Mouse (Mus musculus) c-Kit-negative CD71-positive TER-119-positive erythroid progenitor cells, embryonic 14.5 days (primary cell): ENCODE data around the gene Kctd13.
"Not testable (repeated sequence)": the region's sequence is repeated elsewhere in the genome, so short reads cannot be mapped to it uniquely, and the experiment has no call there.

Experiments
- DNase-seq: peaks from one replicate; pipeline ENCODE4 v3.0.0-alpha.2; 2013; ENCODE audit warnings: low read depth, low spot score

Gene Kctd13

DNA sequence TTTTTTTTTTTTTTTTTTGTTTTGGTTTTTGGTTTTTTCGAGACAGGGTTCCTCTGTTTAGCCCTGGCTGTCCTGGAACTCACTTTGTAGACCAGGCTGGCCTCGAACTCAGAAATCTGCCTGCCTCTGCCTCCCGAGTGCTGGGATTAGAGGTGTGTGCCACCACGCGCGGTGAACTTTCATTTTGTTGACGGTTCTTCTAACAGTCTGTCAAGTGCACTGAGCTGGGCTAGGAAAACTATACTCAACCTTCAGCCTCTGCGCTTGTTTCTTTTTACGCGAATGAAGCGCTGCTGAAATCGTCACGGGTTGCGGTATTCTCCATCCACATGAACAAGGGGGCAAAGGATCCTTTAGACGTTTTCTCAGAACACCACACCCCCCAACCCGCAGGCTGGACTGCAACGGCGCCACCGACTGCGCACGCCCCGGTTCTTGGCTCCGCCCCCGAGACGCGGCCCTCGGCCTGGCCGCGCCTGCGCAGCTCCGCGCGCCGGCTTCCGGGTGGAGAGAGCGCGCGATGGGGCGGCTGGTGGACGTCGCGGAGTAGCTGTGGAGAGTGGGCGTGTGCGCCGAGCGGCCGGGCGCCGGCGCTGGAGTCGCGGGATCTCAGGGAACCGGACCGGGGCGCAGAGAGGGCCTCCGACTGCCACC lies at the start of gene Kctd13:
TSS of gene Kctd13 (plus strand) at position 496 of the 654 bp plus-strand sequence.
- peak; percentile 85 for DNase-seq

DNA sequence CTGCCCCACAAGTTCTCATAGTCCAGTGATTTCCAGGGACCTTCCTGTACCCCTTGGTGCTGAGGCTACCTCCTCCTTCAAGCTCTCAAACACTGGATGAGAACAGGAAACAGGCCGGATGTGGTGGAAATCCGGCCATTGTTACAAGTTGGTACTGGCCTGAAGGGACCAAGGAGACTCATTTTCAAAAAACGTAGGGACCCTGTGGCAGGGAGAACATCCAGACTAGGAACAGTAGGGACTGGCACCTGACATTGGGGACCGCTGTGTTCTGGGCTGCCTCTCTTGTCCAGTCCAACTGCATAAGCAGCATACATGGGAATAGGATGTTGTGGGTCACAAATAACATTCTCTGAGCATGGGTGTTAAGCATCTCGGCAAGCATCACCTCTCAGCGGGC lies 47.6 kb upstream of the Kctd13 start:
- no peak for DNase-seq

DNA sequence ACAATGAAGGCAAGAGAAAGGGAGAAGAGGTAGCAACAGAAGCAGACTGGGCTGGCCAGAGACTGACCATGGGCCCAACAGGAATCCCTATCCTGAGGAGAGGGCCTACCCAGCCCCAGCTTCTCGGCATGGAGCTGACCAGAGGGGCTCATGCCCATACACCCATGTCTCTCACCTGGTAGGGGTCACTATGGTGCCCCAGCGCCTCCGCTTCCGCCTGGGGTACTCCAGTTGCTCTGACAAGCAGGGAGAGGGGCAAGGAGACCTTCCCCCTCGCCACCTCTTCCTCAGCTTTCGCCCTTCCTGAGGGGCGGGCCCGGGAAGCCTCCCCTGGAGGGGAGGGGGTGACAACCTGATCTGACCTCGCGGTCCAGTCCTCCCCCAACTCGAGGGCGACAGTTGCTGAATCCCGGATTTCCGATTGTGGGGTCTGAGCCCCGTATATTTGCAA lies 44.9 kb upstream of the Kctd13 start:
- DNase-seq = no peak

GRCm38 (mm10) chr7:126884286-126885164 lies 44.2 kb upstream of the Kctd13 start, which contains the start of gene Taok2:
TSS of gene Taok2 (minus strand) at chr7:126884703.
- peak; percentile 93 for DNase-seq

DNA sequence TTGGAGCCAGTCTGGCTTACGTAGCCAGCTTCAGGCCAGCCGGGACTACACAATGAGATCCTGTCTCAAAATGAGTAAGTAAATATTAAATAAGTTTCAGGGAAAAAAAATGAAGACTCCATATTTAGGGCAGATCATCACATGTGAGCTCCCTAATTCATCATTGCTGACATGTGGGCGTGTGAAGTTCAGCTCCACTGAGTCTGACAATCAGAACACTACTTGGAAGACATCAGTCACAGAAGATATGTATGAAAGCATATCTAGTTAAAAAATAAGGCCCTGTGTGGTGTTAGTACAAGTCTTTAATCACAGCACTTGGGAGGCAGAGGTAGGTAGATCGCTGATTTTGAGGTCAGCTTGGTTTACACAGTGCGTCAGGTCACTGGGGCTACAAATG lies 41.4 kb upstream of the Kctd13 start:
- no peak for DNase-seq

DNA sequence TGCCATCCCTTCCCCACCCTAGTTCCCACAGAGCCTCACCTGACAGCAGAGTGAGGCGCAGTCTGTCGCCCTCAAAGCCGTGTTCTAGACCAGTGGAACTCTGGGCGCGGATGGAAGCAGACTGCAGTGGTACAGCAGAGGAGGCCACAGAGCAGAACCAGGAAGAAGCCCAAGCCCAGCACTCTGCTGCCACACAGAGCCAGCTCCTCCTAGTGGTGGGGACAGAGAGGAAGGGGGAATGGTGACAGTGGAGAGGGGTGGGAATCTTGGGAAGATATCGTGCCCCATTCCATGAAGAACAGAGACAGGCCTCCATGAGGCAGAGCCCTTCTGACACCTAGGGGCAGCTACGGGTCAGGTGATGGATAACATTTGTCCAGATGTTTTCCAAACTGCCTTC lies 39.8 kb upstream of the Kctd13 start:
- no peak for DNase-seq

- no peak for DNase-seq
Observed at GRCm38 (mm10) chr7:126896912-126897311, 31.8 kb upstream of the Kctd13 start.

- peak; percentile 30 for DNase-seq
Observed at GRCm38 (mm10) chr7:126897390-126898101, 31.1 kb upstream of the Kctd13 start.

DNA sequence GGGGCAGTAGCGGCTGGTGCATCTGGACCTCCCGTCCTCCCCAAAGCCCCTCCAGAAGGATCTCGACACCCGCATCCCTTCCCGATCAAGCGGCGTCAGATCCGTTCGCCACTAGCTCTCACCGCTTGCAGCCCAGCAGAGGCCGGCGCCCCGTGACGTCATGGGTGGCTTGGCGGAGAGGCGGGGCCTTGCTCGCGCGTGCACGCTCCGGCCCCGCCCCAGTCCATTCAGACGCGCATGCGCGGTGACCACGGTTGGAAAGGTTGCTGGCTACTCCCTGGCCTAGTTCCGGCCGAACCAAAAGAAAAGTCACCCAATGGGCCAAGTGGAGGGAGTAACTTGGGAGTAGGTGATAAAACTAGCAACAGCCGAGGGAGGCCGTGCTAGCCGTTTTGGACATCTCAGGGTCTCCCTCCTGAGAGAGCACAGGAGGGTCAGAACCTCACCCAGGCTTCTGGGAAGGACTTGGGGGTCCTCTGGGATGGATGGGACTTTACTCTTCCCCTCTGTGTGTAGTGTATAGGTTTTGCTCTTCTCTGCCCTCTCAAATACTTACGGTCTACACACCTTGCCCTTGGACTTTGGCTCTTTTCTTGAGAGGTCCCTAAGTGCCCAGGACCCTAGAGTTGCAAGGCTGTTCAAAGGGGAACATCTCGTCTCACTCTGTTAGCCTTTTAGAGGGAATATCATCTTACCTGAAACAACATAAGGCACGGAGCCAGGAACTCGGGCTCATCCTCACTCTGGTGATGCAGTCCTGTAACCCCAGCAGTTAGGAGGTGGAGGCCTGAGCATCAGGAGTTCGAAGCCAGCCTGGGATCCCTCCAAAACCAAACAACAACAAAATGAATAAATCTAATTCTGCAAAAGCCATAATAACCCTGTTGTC lies 30.3 kb upstream of the Kctd13 start:
- peak; percentile 85 for DNase-seq

DNA sequence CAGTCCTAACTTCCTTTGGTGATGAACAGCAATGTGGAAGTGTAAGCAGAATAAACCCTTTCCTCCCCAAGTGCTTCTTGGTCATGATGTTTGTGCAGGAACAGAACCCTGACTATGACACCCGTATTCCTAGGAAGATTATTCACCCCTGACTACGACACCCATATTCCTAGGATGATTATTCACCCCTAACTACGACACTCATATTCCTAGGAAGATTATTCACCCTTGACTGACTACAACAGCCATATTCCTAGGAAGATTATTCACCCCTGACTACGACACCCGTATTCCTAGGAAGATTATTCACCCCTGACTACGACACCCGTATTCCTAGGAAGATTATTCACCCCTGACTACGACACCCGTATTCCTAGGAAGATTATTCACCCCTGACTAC lies 28.9 kb upstream of the Kctd13 start:
- DNase-seq = not testable (repeated sequence)

- DNase-seq = no peak
Observed at GRCm38 (mm10) chr7:126905590-126905989, 23.1 kb upstream of the Kctd13 start.

GRCm38 (mm10) chr7:126914844-126915243 lies 13.8 kb upstream of the Kctd13 start:
- DNase-seq = no peak

- DNase-seq = not testable (repeated sequence)
Observed at GRCm38 (mm10) chr7:126918356-126918755, 10.3 kb upstream of the Kctd13 start.

DNA sequence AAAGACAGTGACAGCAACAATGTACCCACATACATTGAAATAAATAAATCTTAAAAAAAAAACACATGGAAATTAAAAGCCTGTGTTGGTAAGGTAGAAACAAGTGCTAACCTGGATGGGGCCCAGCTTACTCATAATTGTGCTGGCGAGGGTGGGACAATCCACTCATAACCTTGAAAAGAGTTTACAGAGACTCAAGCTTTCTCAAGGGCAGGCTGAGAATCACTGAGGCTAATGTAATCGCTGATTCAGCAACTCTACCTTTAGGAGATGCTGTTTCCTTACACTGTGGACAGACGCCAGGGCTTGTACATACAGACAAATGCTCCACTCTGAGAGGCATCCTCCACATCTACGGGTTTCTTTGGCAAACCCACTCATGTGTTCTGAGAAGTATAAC lies 8.7 kb upstream of the Kctd13 start:
- DNase-seq = no peak

- no peak for DNase-seq
Observed at GRCm38 (mm10) chr7:126921563-126921962, 7.1 kb upstream of the Kctd13 start.

GRCm38 (mm10) chr7:126922624-126923060 lies 6.0 kb upstream of the Kctd13 start, which contains the start of gene Tmem219:
TSS of gene Tmem219 (minus strand) at chr7:126922917.
- DNase-seq = no peak

- DNase-seq = no peak
Observed at GRCm38 (mm10) chr7:126923999-126924398, 4.7 kb upstream of the Kctd13 start.

DNA sequence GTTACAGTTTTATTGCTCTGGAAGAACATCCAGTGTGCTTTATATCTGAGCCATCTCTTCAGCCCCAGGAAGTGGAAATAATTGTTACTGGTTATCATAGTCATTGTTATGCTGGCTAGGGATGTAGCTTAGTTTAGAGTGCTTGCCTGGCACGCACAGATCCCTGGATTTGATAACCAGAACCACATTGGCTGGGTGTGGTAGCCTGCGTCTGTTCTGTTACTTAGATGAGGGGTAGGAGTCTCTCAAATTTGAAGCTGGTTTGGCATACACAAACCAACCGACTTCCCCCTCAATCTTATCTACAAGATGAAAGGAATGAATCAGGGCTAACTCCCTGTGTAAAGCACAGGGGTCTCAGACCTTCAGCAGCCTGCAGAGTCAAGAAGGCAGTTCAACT lies 2.4 kb upstream of the Kctd13 start:
- DNase-seq = no peak

- no peak for DNase-seq
Observed at GRCm38 (mm10) chr7:126929046-126929445, 367 bp downstream of the Kctd13 start.

DNA sequence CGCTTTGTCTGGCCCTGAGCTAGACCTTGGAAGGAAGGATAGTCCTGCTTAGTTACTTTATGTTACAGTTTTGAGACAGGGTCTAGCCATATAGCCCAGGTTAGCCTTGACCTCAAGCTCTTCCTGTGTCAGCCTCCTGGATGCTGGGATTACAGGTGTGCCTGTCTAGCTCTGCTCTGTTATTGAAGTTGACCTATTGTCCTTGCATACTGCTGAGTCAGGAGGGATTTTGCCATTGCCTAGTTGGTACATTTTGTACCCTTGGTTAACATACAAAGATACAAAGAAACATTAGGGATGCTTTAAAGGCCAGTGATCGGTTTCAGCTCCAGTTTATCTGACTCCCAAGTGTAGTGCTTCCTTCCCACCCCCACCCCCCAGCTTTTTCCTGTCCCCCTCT lies 4.0 kb downstream of the Kctd13 start:
- no peak for DNase-seq

- no peak for DNase-seq
Observed at GRCm38 (mm10) chr7:126941171-126941570, 12.5 kb downstream of the Kctd13 start.
